Mouse (Mus musculus): ENCODE results near the gene Hdac9. TPM values are rescaled to one million over a fixed set of nuclear protein-coding genes. Genes with fewer than 3 reads are reported as not detected.

Hdac9 gene
- total RNA-seq, 2 experiments from 2014 or later = 11.8 to 25.2 TPM

Other genes starting within 250 kb of the Hdac9 start
- gene Prps1l1, start 67.7 kb upstream of the Hdac9 start, total RNA-seq (2021) = not detected
- gene Snx13, start 130.1 kb upstream of the Hdac9 start, total RNA-seq (2021) = 10 to 100 TPM; 59.5 to 64.5 TPM

Measured in heart, postnatal 10 days (tissue).